Mouse (Mus musculus): ENCODE results near the gene Hira.
"Not testable (repeated sequence)": the region's sequence is repeated elsewhere in the genome, so short reads cannot be mapped to it uniquely, and the experiment has no call there.

Gene Hira

DNA sequence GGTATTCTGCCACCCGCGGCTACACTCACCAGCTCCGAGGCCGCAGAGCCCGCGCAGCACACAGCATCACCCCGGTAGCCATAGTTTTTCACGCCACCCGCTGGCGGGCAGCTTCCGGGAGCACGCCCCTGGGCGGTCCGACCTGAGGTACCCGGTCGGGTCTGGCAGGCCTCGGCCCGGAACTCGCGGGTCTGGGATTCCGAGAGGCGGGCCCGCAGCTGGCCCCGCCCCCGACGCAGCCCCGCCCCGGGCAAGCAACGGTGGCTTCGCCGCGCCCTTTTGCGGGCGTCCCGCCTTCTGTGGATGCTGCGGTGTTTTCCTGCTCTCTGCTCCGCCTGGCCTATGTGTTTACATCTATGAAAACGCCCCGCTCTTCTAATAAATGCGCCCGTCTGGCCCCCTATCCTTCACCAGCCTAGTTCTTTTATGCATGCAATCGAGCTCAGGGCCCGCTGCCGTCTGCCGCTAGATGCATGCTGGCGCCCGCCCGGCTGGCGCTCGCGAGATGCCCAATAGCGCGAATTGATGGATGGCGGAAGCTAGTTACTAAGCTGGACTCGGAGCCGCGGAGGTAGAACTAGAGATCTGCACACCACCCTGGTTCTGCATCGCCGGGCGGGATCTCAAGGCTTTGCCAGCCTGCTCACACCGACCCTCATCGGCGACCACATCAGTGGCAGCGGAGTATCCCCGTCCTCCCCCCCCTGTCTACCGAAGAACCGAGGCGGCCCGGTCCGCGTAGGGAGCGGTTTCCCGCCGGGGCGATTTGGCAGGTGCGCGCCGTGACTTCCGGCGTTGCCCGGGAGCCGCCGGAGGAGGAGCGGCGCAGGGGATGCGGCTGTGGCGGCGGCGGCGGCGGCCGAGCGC lies at the start of gene Hira, which contains the start of gene Mrpl40:
Gene Hira (plus strand): TSS at position 596 of the 867 bp plus-strand sequence.
Gene Mrpl40 (minus strand): TSS at position 421 of the 867 bp plus-strand sequence.
- peak; percentile 91 to 93 for DNase-seq

DNA sequence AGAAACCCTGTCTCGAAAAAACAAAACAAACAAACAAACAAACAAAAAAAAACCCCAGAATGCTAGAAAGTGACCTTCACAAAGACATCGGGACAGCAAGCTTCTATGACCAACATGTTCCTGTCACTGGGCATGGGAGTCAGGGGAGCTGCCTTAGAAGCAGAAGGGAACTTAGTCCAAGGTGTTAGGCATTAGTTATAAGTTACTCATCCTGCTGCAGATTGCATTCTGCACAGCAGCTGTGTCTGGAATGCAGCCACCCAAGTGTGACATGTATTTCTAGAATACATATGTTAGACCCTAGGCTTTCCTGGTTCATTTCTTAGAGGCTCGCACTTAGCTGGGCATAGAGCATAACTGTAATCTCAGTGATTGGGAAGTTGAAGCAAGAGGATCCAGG lies 48.2 kb upstream of the Hira start:
- no peak for DNase-seq

DNA sequence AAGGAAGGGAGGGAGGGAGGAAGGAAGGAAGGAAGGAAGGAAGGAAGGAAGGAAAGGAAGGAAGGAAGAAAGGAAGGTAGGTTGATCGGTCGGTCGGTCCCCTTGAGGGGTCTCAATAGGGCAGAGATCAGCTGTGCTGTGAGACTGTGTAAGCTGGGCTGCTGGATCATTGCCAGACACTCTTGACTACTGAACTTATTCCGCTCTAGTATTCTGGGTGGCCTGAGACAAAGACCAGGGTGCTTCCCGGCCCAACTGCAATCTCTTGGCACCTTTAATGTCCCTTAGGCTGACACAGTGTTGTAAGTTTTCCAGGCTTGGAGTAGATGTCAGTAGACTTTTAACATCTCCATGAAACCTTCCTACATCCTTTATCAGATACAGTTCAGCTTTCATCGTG lies 47.7 kb upstream of the Hira start:
- DNase-seq, result no peak

DNA sequence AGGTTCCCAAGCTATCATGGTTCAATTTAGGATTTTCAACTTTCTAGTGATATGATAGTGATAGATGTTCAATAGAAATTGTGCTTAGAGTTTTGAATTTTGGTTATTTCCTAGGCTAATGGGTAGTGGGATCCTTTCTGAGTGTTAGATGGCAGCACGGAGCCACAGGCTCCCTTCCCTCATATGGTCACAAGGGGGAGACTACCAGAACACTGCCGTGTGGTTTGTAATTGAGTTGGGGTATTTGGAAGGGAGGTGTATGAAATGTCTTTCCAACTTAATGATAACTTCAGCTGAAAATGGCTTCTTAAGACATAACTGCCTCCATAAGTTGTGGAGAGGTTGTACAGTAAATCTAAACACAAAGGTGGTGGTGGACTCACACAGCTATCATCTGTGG lies 43.4 kb upstream of the Hira start:
- DNase-seq, result no peak

DNA sequence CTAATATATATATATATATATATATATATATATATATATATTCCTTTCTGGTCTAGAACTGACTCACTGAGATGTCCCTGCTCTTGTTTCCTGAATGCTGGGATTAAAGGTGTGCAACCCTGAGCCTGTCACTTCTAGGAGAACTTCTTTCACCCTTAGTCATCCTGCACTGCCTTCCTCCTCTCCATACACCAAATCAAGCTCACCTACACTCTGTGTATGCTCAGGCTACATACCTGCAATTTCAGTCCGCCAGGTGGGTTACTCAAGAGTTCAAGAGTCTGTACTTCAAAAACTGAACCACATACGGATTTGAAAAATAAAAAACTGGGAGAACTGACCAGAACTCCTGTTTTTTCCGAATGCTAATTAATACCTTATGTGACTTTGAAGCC lies 40.8 kb upstream of the Hira start:
- no peak for DNase-seq

DNA sequence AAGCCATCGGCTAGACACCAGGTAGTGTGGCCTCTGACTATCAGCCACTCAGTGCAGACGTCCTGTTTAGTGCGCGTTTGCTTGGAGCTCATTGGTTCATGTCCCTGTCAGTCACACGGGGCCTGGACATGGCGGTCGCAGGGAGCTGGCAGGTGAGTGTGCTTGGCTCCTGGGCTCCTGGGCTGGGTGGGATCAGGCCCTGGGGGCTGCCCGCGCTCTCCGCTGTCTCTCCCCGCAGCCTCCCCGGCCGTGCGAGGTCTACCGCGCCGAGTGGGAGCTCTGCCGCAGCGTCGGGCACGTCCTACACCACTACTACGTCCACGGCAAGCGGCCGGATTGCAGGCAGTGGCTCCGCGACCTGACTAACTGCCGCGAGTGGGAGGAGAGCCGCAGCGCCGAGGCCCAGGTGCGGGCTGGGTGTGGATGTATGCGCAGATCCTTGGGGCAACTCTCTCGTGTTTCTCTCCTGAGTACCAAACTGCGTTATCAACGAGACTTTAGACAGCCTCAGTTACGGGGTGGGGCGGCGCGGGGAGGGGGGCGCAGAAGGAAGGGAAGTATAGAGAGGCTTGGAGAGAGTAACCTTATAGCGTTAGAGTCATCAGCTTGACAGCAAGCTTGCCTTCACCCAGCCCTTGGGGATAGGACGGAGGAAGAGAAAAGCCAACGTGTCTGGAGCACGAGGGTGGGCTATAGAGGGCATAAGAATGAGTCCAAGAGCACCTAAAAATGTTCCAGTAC lies 40.2 kb upstream of the Hira start, which contains the start of the genes 2510002D24Rik and Gm28539:
Gene 2510002D24Rik (plus strand): TSS at position 111 of the 741 bp plus-strand sequence.
Gene Gm28539 (plus strand): TSS at position 117 of the 741 bp plus-strand sequence.
- peak; percentile 81 to 92 for DNase-seq

DNA sequence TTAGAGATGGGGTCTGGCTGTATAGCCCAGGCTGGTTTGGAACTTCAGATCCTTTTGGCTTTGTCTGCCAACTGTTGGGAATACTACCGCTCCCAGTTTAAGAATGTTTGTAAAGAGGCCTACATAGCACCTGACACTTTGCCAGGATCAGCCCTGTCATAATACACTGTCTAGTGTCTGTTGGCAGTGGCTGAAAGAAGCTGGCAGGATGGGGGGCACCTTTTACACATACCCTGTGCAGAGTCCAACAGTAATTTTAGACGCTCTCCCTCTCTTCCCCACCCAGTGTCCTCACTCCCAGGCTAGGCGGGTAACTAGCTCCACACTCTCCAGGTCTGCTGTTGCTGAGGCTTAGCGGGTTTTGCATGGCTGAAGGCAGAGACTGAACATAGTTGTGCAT lies 38.5 kb upstream of the Hira start:
- no peak for DNase-seq

DNA sequence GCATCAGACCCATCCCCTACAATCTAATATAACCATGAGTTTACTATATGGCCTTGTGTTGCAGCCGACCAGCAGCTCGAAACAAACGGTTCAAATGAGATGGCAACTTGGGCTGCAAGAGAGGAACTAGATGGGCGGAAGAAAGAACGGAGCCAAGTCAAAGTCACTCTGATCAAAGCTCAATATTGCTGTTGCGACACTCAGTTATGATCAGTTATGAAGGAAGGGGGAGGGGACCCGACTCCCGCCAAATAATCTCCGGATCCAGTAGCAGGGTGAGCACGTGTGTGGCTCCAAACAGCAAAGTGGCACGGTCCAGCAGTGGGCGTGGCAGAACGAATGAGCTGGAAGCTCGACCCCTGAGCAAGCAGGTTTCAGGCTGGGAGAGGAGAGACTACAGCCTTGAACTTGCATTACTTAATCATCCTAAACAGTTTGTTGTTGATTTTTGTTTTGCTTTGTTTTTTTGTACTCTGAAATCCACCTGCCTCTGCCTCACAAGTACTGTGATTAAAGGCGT lies 30.5 kb upstream of the Hira start:
- no peak for DNase-seq

DNA sequence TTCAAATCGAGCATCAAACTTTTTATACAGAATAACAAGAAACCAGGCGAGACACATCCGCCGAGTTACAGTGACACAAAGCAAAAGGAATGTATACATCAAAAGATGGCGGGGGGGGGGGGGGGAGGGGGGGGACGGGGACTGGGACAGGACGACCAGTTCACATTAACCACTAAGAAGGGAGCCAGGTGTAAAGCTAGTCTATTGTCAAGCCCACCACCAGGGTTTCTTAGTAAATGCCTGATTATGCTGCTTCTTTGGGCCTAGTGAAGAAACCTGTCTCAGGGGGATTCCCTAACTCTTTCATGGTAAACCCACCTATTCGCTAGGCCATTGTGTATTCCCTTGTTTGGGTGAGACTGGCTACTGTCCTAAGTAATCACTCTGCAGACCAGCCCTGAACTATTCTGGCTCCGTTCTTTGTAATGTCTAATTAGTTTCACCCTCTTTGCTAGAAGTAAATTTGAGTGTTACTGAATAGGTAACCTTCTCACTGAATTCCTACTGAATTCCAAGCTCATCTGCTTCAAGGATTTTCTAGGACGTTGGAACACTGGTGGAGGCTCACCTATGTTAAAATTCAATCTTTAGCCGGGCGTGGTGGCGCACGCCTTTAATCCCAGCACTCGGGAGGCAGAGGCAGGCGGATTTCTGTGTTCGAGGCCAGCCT lies 27.2 kb upstream of the Hira start:
- not testable (repeated sequence) for DNase-seq

DNA sequence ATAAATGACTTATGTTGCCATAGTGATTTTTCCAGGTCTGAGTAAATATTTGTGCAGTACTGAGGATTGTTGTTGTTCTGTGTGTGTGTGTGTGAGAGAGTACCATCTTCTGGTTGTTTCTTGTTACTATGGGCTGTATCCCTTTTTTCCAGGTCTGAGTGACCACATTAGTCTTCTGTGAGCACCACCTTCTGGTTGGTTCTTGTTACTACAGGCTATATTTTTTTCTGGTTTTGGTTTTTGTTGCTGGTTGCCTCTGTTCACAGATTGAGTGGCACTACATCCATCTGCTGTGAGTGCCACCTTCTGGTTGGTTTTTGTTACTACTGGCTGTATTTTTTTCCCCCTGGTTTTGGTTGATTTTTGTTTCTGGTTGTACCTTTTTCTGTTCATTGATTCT lies 18.3 kb upstream of the Hira start:
- DNase-seq, result no peak

DNA sequence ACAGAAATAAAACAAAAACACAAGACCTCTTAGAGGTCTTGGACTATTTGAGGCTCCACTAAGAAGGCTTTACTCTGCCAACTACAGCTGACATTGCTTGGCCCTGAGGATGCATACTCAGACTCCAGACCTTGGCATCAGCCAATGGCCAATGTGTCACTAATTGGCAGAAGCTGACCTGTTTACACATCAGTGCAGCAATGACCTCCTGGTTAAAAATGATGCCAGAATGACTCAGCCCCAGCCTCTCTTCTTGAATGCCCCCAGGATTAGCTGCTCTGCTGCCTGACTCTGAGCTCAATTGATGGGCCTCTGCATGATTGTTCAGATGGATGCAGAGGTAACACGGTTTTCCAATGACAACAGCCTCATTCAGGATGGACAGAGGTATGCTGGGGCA lies 16.7 kb upstream of the Hira start:
- DNase-seq, result no peak

DNA sequence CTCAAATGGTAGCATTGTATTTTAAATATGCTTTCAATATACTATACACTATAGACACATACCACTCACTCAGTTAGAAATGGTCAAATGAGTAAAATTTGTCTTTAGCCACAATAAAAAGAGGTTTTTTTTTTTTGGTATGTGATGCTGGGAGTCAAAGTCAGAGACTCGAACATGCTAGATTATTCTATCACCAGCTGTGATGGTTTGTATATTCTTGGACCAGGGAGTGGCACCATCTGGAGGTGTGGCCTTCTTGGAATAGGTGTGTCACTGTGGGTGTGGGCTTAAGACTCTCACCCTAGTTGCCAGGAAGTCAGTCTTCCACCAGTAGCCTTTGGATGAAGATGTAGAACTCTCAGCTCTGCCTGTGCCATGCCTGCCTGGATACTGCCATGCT lies 6.3 kb upstream of the Hira start:
- not testable (repeated sequence) for DNase-seq

DNA sequence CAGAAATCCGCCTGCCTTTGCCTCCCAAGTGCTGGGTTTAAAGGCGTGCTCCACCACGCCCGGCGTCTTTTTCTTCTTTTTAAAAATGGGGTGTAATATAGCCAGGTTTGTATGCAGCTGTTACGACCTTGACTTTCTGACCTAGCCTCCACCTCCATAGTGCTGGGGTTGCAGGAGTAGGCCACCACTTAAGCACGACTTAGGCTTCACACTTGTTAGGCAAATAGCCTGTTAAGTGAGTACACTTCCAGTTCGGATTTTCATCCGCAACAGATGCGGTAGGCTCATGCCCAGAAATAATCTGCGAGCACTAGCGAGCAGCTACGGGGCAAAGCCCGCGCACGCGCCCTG lies 771 bp upstream of the Hira start:
- DNase-seq, result no peak

DNA sequence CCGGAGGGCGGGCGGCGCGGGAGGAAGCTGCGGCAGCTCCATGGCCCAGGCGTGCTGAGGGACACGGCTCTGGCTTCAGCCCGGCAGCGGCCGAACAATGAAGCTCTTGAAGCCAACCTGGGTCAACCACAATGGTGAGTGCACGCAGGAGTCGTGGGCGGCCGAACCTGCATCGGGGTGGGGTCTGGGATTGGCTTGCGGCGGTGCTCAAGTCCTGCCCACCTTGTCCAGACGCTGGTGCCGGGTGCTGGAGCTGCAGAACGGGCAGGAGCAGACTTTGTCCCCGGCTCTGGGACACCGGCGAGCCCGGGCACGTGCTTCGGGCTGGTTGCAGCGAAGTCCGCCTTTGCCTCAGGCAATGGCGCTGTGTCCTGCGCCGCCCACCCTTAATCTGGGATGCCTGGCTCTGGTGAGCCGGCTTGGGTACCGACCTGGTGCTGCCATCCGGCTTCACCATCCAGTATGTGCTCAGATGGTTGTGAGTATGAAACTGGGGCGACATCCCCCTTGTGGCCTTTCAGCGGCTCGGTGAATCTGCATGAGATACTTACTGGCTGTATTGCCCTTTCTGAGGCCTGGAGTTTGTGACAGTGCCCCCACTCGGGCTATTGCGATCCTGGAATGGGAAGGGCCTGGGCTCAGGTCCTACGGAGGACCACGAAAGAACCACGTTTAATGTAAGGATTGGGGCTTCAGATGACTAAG lies 701 bp downstream of the Hira start:
- peak; percentile 53 to 72 for DNase-seq

DNA sequence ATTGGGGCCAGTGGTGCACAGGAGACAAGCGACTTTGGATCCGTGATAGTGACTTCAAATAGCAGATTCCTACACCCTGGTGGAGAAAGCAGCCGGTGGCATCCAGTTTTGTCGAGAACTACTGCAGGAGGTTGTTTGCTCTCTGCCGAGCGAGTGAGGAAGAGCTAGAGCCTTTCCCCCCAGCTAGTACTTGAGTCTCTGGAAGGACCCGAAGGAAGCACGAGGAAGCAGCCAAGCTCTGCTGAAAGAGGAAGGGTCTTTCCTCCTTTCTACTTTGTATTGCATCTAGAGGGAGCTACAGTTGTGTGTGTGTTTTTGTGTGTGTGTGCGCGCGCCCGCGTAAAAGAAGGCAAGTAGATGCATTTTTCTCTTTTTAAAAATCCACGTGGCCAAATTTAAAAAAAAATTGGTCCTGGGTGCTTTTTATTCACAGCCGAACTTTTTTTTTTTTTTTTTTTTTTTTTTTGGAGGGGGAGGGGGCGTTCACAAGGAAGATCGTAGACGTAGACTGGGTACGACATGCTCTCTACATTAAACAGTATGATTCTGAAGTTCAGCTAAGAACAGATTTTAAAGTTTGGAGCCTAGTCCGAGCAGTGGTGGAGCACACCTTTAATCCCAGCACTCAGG lies 1.4 kb downstream of the Hira start:
- no peak for DNase-seq

DNA sequence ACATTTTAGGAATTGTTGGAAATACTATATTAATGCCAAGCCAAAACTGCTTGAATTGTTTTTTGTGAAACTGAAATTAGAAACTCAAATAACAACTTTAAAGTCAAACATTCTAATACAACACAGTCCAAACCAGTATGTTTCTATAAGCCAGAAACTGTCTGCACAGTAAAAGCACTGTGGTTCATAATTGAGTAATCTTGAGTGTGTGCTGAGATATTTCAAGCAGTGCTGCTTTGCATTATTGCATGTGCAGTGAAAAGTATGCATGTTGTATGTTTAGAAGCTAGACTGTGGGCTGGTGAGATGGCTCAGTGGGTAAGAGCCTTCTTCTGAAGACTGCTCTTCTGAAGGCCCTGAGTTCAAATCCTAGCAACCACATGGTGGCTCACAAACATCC lies 7.2 kb downstream of the Hira start:
- DNase-seq, result no peak

DNA sequence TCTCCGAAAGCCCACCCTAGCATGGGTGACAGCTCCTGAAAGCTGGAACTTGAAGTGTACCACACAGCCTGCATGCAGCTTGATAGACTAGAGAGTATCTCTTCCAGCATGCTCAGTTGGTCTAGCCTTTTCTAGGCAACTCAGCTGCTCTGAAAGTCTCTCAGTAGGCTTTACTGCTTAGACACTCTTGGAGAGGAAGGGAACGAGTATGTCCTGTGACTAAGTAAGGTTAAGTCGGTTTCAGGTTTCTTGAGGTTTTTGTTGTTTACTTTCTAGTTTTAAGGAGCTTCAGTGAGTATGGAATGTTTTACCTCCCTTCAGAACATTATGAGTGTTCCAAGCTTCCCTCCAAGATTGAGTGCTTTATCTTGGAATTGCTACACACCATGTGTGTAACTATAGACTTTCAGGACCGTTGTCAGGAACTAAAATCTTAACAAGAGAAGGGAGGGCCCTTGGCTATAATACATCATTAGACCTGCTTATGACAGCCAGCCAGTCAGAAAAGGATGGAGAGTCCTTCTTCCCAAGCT lies 17.1 kb downstream of the Hira start:
- no peak for DNase-seq

DNA sequence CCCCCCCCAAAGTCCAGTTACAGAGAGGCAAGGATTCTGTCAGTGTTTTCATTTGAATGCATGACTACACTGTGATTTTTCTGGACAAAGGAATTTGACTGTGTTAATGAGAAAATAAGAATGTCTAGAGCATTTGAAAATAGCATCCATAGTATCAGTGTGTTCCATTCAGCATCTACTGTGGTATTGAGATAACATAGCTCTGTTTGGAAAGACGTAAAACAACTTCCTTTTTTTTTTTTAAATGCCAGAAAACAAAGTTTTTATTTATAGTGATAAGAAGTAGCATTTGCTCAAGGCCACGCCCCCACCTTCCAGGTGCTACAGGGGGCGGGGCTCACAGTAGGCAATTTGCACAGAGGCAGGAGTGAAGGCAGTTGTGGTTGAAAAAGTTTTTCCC lies 18.4 kb downstream of the Hira start:
- no peak for DNase-seq

DNA sequence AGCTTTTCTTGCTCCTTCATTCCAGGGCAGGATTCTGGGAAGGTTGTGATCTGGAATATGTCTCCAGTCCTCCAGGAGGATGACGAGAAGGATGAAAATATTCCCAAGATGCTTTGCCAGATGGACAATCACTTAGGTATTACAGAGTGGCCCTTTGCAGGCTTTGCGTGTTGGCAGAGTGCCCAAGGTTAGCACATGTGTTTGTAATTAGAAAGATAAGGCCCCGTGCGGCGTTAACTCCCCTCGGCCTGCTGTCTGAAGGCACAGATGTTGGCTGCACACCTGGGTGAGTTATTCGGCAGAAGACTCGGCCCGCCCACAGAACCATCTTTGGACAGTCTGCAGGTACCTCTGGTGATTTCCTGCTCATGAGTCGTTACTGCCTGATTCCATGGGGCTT lies 19.6 kb downstream of the Hira start:
- DNase-seq, result no peak

DNA sequence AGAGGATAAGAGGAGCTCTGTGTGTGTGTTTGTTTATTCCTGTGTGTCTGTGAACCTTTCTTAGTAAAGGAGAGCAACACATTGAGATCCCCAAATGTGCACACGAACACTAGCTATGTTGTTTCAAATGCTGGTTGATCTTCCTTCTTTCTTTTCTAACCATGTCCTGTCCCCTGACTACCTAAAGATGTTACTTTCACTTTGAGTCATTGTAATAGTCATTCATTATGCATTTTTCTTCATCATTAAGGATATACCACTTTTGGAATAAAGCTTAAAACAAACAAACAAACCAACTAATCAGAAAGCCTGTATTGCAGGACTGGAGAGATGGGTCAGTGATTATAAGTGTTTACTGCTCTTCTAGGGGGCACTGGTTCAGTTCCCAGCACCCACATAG lies 28.8 kb downstream of the Hira start:
- DNase-seq, result no peak

DNA sequence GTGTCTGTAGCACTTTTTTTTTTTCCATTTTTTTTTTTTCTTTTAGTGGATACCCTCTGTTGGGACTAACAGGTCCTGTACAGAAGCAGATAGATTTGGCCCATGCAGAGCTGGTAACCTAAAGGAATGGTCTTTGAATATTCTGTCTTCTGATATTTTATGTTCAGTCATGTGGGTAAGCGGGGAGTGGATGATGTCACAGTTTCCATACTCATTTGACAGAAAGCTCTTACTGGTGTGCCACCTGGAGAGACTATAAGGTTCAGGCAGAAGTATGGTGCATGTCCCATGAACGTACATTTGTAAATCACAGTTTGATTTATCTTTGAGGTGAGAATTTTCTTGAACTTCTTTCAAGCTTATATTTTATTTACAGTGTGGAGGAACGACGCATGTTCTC lies 39.2 kb downstream of the Hira start:
- DNase-seq, result no peak

DNA sequence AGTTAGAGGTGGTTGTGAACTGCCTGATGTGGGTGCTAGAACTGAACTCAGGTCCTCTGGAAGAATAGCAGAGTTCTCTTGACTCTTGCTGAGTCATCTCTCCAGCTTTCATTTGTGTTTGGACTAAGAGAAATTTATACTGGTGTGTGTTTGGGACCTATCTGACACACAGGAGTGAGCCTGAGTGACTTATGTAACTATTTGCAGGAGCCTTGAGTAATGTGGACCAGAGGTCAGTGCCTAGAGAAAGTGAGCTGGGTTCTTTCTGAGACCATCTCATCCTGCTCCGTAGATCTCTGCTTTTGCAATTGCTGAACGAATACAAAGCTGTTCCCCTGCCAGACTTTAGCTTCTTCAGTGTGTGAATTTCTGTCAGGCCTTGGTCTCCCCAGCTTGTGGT lies 44.9 kb downstream of the Hira start:
- DNase-seq, result no peak
